21 mouse cellular contexts compared by ENCODE assay signal in genomic region chr10:118607418-118607817, GRCm38 (mm10).
"Had no signal": no experiment of that assay in that cellular context is flagged by ENCODE, and none has a peak within 500 bp of the region (broad histone marks: within the 10 kb centered on the region; RNA-seq: fewer than 3 reads in every experiment).

No protein-coding gene starts in this region.

- ATAC-seq: hindbrain, embryonic 16.5 days; hindbrain, postnatal 0 days; inflammation-experienced regulatory T-cells, adult 6 months; intestine, embryonic 15.5 days; intestine, embryonic 16.5 days; intestine, postnatal 0 days had no signal

- DNase-seq: heart, postnatal 10 days; heart, postnatal 14 days; heart, postnatal 36 days; heart, postnatal 4 days; kidney, adult 18-20 months; kidney, adult 2 months; kidney, adult 8-10 months; kidney, adult 9 months; kidney, postnatal 10 days; kidney, postnatal 14 days; kidney, postnatal 25 days; kidney, postnatal 36 days; kidney, postnatal 4 days; layer of hippocampus, adult 9-11 months; layer of hippocampus, postnatal 36 days had no signal
